Mouse (Mus musculus) cortical plate, adult 2 months (tissue): ENCODE data around the gene Bax.

ENCODE experiments used
- CTCF ChIP-seq: fragments of 200-500 bp; IDR thresholded peaks from 2 replicates; pipeline ENCODE4 v1.5.1; 2011; ENCODE audit warnings: mild to moderate bottlenecking, control low read depth, low read length; ENCODE audit not compliant: insufficient read depth; ENCODE audit errors: extremely low read depth
- POLR2A ChIP-seq: fragments of 200-500 bp; IDR thresholded peaks from 2 replicates; pipeline ENCODE4 v1.6.1; 2011; ENCODE audit warnings: mild to moderate bottlenecking, low read length, control low read depth; ENCODE audit not compliant: insufficient read depth; ENCODE audit errors: extremely low read depth

GRCm38 (mm10) chr7:45476453-45476852 is 9.8 kb upstream of the Bax start:
- TF ChIP-seq POLR2A (no peak), CTCF (no peak)
